27 mouse cellular contexts compared by ENCODE assay signal in the genomic region with DNA sequence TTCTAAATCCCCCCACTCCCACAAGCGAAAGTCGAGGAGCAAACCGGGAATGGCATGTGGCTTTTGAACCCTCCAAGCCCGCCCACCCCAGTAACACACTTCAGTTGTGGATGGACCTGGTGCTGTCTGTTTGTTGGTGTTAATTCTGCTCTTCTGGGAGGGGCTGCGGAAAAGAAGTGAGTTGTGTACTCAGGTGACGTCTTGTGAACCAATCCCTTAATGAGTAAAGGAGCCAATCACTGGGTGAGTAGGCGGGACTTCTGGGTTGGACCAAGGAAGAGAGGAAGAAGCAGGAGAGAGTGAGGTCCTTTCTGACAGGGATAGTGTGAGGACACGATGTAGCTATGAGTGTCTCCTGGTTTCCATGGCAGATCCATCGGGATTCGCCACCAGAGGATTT.
DNase-seq lines count a peak whose midpoint lies in the region; ATAC-seq and TF ChIP-seq lines count a peak whose summit lies in the region.
"Had no signal": no experiment of that assay in that cellular context is flagged by ENCODE, and none has a peak within 500 bp of the region (broad histone marks: within the 10 kb centered on the region; RNA-seq: fewer than 3 reads in every experiment).

No protein-coding gene starts in this region.

- no peak for TF ChIP-seq CTCF in heart, adult 2 months (IDR thresholded peaks at IDR 0.05)
- TF ChIP-seq CTCF in intestine, postnatal 0 days (IDR thresholded peaks at IDR 0.05; ENCODE audit: low read depth): no peak

- TF ChIP-seq EP300 in heart, adult 2 months (IDR thresholded peaks at IDR 0.05; ENCODE audit: insufficient read depth, low read depth, low read length): no peak

- ATAC-seq in heart, embryonic 13.5 days (ENCODE audit: extremely low read depth, insufficient number of reproducible peaks, low FRiP score, low TSS enrichment): no peak
- no peak for ATAC-seq in embryonic facial prominence, embryonic 13.5 days (ENCODE audit: insufficient number of reproducible peaks, insufficient read depth, low FRiP score, low TSS enrichment, low read depth)
- ATAC-seq in intestine, postnatal 0 days: peak; percentile 65
- ATAC-seq: forebrain, embryonic 16.5 days; inflammation-experienced regulatory T-cells, adult 6 months; midbrain, embryonic 16.5 days had no signal

- H3K9me3 ChIP-seq in heart, embryonic 13.5 days: no peaks in the 10 kb centered on the region
- H3K9me3 ChIP-seq in embryonic facial prominence, embryonic 13.5 days: no peaks in the 10 kb centered on the region
- no peaks in the 10 kb centered on the region for H3K9me3 ChIP-seq in intestine, postnatal 0 days (ENCODE audit: control insufficient read depth)
- H3K9me3 ChIP-seq: heart, embryonic 15.5 days; liver, embryonic 15.5 days; midbrain, embryonic 10.5 days had no signal

- intact Hi-C loops in heart, adult 2 months (cut with DNase I): no loop called here

- H3K9ac ChIP-seq in heart, embryonic 13.5 days: peak overlapping the region; percentile 30; the same call in 1 of the 2 replicates
- no peak overlapping the region for H3K9ac ChIP-seq in heart, adult 2 months (ENCODE audit: low read depth, low read length)
- H3K9ac ChIP-seq in embryonic facial prominence, embryonic 13.5 days: no peak overlapping the region
- H3K9ac ChIP-seq in intestine, postnatal 0 days (ENCODE audit: low read depth, low read length): no peak overlapping the region
- H3K9ac ChIP-seq: heart, embryonic 15.5 days; hindbrain, embryonic 14.5 days; limb, embryonic 12.5 days; liver, embryonic 15.5 days; lung, embryonic 14.5 days had no signal

- DNase-seq in heart, adult 2 months: no peak
- DNase-seq in ES-CJ7 (ENCODE audit: low read depth, low spot score): peak; percentile 67
- DNase-seq in cerebellum, adult 8-10 months: no peak
- DNase-seq in layer of hippocampus, adult 18-20 months (ENCODE audit: low spot score in 2 of 2): no peak
- DNase-seq in frontal cortex, postnatal 10 days (ENCODE audit: low spot score in 2 of 2): no peak
- DNase-seq: adrenal gland, postnatal 36 days; cerebellum, adult 18-20 months; cerebellum, postnatal 14 days; kidney, adult 9 months; lung, embryonic 14.5 days; lung, postnatal 14 days; right cerebral cortex, adult 18-20 months; spleen, adult 18-20 months; thymus, adult 2 months; thymus, postnatal 36 days had no signal

- 0 out of 2 replicates have a peak, but pooled peaks cover 4% of the 10 kb centered on the region for H3K27me3 ChIP-seq in heart, embryonic 13.5 days (replicated peaks)
- no peaks in the 10 kb centered on the region for H3K27me3 ChIP-seq in heart, adult 2 months (ENCODE audit: control insufficient read depth, insufficient read depth, low read length)
- no peaks in the 10 kb centered on the region for H3K27me3 ChIP-seq in embryonic facial prominence, embryonic 13.5 days
- H3K27me3 ChIP-seq in intestine, postnatal 0 days (replicated peaks; ENCODE audit: control insufficient read depth, insufficient read depth, low read length): no peaks in the 10 kb centered on the region
- H3K27me3 ChIP-seq: heart, embryonic 15.5 days had no signal

- no peaks in the 10 kb centered on the region for H3K36me3 ChIP-seq in heart, embryonic 13.5 days
- H3K36me3 ChIP-seq in heart, adult 2 months (ENCODE audit: control insufficient read depth, insufficient read depth, low read length): no peaks in the 10 kb centered on the region
- no peaks in the 10 kb centered on the region for H3K36me3 ChIP-seq in embryonic facial prominence, embryonic 13.5 days
- H3K36me3 ChIP-seq in intestine, postnatal 0 days (ENCODE audit: control insufficient read depth, insufficient read depth): no peaks in the 10 kb centered on the region
- H3K36me3 ChIP-seq: G1E; heart, embryonic 15.5 days; limb, embryonic 12.5 days; liver, embryonic 15.5 days; midbrain, embryonic 10.5 days had no signal

- TF ChIP-seq POLR2A in heart, adult 2 months (IDR thresholded peaks at IDR 0.05; ENCODE audit: insufficient read depth, low read depth, low read length): no peak

- no peak overlapping the region for H3K4me2 ChIP-seq in heart, embryonic 13.5 days
- peak overlapping the region; percentile 7; the same call in 1 of the 2 replicates for H3K4me2 ChIP-seq in embryonic facial prominence, embryonic 13.5 days
- peak overlapping the region; percentile 38 for H3K4me2 ChIP-seq in intestine, postnatal 0 days (replicated peaks; ENCODE audit: low read depth)
- H3K4me2 ChIP-seq: heart, embryonic 15.5 days; hindbrain, embryonic 14.5 days; limb, embryonic 12.5 days; liver, embryonic 15.5 days; lung, embryonic 14.5 days had no signal

- no peak overlapping the region for H3K4me3 ChIP-seq in heart, embryonic 13.5 days
- no peak overlapping the region for H3K4me3 ChIP-seq in heart, adult 2 months
- no peak overlapping the region for H3K4me3 ChIP-seq in embryonic facial prominence, embryonic 13.5 days
- H3K4me3 ChIP-seq in intestine, postnatal 0 days (ENCODE audit: low read depth, low read length): no peak overlapping the region
- H3K4me3 ChIP-seq: heart, embryonic 15.5 days; limb, embryonic 12.5 days; liver, embryonic 15.5 days; midbrain, embryonic 10.5 days had no signal

- no peak overlapping the region for H3K27ac ChIP-seq in heart, embryonic 13.5 days (replicated peaks)
- H3K27ac ChIP-seq in heart, adult 2 months: no peak overlapping the region
- H3K27ac ChIP-seq in embryonic facial prominence, embryonic 13.5 days: no peak overlapping the region
- H3K27ac ChIP-seq in intestine, postnatal 0 days (ENCODE audit: low read depth, low read length): peak overlapping the region; percentile 74
- H3K27ac ChIP-seq: heart, embryonic 15.5 days; hindbrain, embryonic 14.5 days; liver, embryonic 15.5 days had no signal

- H3K79me2 ChIP-seq in heart, adult 2 months (replicated peaks; ENCODE audit: control insufficient read depth, insufficient read depth, low read length): no peaks in the 10 kb centered on the region

- H3K4me1 ChIP-seq in heart, embryonic 13.5 days: peaks cover 47% of the 10 kb centered on the region
- H3K4me1 ChIP-seq in heart, adult 2 months (ENCODE audit: control insufficient read depth, insufficient read depth, low read length): peaks cover 3% of the 10 kb centered on the region; the same call in 1 of the 2 replicates
- peaks cover 35% of the 10 kb centered on the region for H3K4me1 ChIP-seq in embryonic facial prominence, embryonic 13.5 days
- H3K4me1 ChIP-seq in intestine, postnatal 0 days (replicated peaks; ENCODE audit: control insufficient read depth, insufficient read depth, low read length): no peaks in the 10 kb centered on the region; the same call in 1 of the 2 replicates
- H3K4me1 ChIP-seq: liver, embryonic 15.5 days had no signal

- WGBS in heart, embryonic 13.5 days: 70% methylated on average over 10 of the region's 10 CpGs
- 74% methylated on average over 10 of the region's 10 CpGs for WGBS in heart, adult 2 months
- WGBS in embryonic facial prominence, embryonic 13.5 days: 57% methylated on average over 10 of the region's 10 CpGs
- WGBS in intestine, postnatal 0 days: 48% methylated on average over 10 of the region's 10 CpGs
